14 mouse cellular contexts compared by ENCODE assay signal in genomic region chr4:142181646-142182045, GRCm38 (mm10). TPM values are rescaled to one million over a fixed set of nuclear protein-coding genes. Genes with fewer than 3 reads are reported as not detected.
"Had no signal": no experiment of that assay in that cellular context is flagged by ENCODE, and none has a peak within 500 bp of the region (broad histone marks: within the 10 kb centered on the region; RNA-seq: fewer than 3 reads in every experiment).

No protein-coding gene starts in this region.

- H3K27ac ChIP-seq: liver, embryonic 15.5 days; macrophage; midbrain, embryonic 15.5 days; neural tube, embryonic 12.5 days had no signal

- H3K27me3 ChIP-seq: limb, embryonic 12.5 days; liver, embryonic 15.5 days; megakaryocyte, embryonic 14.5 days; midbrain, embryonic 15.5 days; neural tube, embryonic 12.5 days had no signal

- DNase-seq: kidney, adult 11 months; kidney, adult 9 months; kidney, postnatal 25 days; layer of hippocampus, adult 9-11 months; layer of hippocampus, postnatal 36 days; thymus, postnatal 4 days had no signal

- H3K9ac ChIP-seq: limb, embryonic 12.5 days; liver, embryonic 15.5 days; midbrain, embryonic 15.5 days; neural tube, embryonic 12.5 days had no signal

- H3K4me1 ChIP-seq: megakaryocyte, embryonic 14.5 days had no signal

- ATAC-seq: midbrain, embryonic 15.5 days had no signal

- H3K9me3 ChIP-seq: liver, embryonic 15.5 days; midbrain, embryonic 15.5 days had no signal

- H3K4me3 ChIP-seq: limb, embryonic 12.5 days; liver, embryonic 15.5 days; megakaryocyte, embryonic 14.5 days; midbrain, embryonic 15.5 days; neural tube, embryonic 12.5 days had no signal

- H3K36me3 ChIP-seq: liver, embryonic 15.5 days; midbrain, embryonic 15.5 days; neural tube, embryonic 12.5 days had no signal

- H3K4me2 ChIP-seq: limb, embryonic 12.5 days; liver, embryonic 11.5 days; liver, embryonic 15.5 days; midbrain, embryonic 11.5 days; midbrain, embryonic 15.5 days; neural tube, embryonic 12.5 days had no signal

RNA-seq across cellular contexts. Expression of gene Kazn, which starts 57.6 kb away (rescaled TPM):
- polyA plus RNA-seq: macrophage had no signal
